Mouse (Mus musculus): ENCODE measurements around the gene Ppard. TPM values are rescaled to one million over a fixed set of nuclear protein-coding genes. Genes with fewer than 3 reads are reported as not detected.

Gene Ppard
- 2.1 TPM for polyA plus RNA-seq (2017; shearing (Covaris generic))

DNA sequence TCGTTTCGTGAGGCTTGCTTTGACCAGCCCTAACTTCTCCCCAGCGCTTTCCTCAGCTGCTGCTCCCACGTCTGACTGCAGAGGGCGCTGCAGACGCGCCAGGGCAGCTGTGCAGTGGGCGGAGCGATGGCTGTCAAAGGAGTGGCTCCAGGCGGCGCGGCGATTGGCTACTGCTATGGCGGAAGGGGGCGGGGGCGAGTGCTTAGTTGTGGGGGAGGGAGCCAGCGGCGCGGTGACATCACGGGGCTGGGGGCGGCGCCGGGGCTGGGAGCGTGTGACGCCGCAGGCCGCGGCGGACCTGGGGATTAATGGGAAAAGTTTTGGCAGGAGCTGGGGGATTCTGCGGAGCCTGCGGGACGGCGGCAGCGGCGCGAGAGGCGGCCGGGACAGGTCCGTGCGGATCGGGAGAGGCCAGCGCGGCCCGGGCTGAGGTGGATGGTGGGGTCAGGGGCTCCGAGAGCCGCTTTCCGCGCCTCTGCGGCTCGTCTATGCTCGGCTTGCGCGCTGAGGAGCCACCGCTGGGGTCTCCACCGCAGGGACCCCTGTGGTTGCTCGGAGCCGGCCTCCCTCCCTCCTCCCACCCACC is at the start of gene Ppard:
Ppard (plus strand) TSS at position 226 of the 586 bp plus-strand sequence.

DNA sequence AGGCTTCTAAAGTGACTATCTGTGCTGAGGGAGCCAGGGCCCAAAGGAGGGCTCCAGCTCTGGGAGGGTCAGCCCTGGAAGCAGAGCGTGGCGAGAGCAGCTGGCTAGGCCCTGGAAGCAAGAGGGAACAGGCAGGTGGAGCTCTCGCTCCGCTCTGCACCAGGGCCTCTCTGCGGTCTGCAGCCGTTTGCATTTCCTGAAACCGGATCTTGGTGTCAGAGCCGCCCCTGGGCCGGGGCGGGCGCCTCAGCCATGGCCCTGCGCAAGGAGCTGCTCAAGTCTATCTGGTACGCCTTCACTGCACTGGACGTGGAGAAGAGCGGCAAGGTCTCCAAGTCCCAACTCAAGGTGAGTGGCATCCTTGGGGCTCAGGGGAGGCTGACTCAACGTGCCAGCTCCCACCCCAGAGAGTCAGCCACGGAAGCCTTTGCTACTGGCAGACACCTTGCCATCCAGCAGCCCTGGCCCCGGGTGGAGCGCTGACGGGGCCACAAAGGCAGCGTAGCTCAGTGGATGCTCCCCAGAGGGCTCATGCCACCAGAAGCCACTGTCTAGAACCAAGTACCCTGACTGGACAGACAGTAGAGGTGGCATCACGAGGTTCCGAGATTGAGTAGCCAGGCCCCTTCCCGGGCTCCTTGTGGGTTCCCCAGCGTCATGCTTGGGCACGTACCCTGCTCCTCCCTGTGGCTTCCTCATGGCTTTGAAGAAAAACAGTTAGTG is 24.7 kb upstream of the Ppard start, which contains the start of gene Def6:
Def6 (plus strand) TSS at position 188 of the 723 bp plus-strand sequence.

DNA sequence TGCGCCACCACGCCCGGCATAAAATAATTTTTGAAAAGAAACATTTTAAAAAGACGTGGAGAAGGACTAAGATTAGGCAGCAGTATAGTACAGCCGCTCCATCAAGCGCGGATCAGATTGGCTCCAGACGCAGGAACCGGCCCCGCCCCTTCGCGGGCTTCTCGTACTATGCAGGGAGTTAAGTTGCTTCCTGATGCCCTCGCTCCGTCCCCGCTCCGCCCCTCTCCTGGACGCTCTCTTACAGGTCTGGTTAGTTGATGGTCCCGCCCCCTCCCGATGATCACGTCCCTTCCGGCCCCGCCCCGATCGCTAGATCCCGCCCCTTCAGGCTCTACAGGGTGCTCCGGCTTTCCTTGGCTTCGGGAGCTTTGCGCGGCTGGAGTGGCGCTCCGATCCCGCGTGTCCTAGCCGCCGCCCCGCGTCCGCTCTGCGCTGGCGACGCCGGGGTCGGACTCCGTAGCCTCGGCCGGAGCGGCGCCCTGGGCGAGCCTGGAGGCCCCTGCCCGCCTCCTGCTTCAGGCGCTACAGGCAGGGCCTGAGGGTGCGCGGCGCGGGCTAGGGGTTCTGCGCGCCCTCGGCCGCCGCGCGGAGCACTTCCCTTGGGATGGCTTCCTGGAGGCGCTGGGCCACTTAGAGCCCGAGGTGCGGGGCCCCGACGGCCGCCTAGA is 80.8 kb downstream of the Ppard start, which contains the start of gene Fance:
Fance (plus strand) TSS at position 308 of the 668 bp plus-strand sequence.

DNA sequence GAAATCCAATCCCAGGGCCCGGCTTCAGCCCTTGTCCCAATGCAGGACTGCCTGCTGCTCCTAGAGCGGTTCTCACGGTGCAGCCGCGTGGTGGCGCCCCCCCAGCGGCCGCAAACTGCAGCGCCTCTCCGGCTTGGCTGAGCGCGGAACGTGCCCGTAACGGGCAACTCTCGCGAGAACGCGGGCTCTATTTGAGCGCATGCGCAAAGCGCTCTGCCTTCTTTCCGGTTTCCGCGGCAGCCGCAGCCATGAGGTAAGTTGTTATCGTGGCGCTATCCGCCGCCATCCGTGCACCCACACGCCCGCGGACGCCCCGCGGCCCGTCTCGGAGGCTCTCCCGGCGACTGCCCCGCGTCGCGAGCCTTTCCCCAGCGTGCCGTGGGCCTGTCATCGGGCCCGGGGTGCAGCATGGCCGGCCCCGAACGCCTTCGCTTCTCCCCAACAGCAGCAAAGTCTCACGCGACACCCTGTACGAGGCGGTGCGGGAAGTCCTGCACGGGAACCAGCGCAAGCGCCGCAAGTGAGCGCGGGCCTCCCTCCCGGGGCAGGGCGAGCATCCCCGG is 95.9 kb downstream of the Ppard start, which contains the start of gene Rpl10a:
Rpl10a (plus strand) TSS at position 106 of the 563 bp plus-strand sequence.

DNA sequence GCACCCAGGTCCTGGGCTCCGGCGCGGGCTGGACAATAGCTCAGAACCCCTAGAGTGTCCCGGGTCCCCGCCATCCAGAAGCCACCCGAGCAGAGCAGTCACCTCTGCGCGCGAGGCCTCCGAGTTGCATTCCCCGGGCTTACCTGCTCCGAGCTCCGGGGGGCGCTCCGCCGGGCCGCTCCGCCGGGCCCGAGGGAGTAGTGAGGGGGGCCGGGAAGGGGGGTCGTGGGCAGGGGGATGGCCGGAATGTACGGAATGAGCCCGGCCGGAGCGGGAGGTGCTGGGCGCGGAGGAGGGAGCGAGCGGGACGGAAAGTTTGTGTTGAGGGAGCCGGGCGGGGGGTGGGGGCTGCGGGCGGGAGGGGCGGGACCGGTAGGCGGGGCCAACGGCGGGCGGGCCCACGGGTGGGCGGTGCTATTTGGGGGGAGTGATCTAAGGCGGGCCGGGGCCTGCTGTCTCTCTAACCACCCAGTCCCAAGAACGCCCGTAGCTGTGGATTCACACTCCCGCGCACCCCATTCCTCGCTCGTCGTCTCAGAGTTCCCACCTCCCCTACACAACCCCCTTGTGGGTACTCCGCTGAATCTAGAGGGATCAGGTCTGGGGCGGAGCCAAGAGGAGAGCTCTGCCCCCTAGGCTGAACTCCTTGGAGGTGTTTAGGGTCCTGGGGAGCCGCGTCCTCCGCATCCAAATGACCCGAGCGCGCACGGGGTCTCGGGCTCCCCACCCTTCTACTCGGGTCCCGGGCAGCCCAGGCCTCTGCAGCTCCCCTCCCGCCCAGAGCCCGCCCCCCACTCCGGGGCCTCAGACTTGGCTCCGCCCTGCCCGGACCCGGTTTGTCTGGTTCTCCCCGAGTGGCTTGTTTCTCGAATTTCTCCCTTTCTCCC is 118.2 kb downstream of the Ppard start, which contains the start of gene Tead3:
Tead3 (minus strand) TSS at position 352 of the 887 bp plus-strand sequence.

Other genes with a start within 250 kb of the Ppard start
- gene Tcp11, start 152.1 kb upstream of the Ppard start, polyA plus RNA-seq (2017; shearing (Covaris generic)), result 1.1 TPM
- not detected for gene Scube3, start 90.6 kb upstream of the Ppard start, polyA plus RNA-seq (2017; shearing (Covaris generic))
- 6.1 TPM for gene Zfp523, start 55.6 kb upstream of the Ppard start, polyA plus RNA-seq (2017; shearing (Covaris generic))
- gene Def6, start 24.9 kb upstream of the Ppard start, polyA plus RNA-seq (2017; shearing (Covaris generic)), result 218 TPM
- gene Fance, start 80.8 kb downstream of the Ppard start, polyA plus RNA-seq (2017; shearing (Covaris generic)), result 9.0 TPM
- 322 TPM for gene Rpl10a, start 95.8 kb downstream of the Ppard start, polyA plus RNA-seq (2017; shearing (Covaris generic))
- gene Tead3, start 118.1 kb downstream of the Ppard start, polyA plus RNA-seq (2017; shearing (Covaris generic)), result 0.18 TPM
- gene Tulp1, start 132.5 kb downstream of the Ppard start, polyA plus RNA-seq (2017; shearing (Covaris generic)), result not detected

Data from inflammation-experienced regulatory T-cells, adult 16 weeks (primary cell).